Mouse (Mus musculus) ovary, adult 18-20 months (tissue): ENCODE data around the gene Strip1.

Source experiments
- DNase-seq: peaks from one replicate; pipeline ENCODE4 v3.0.0; 2022; ENCODE audit warnings: low spot score, mixed read lengths

The Strip1 gene

GRCm38 (mm10) chr3:107627641-107628040, 3.9 kb downstream of the Strip1 start:
- DNase-seq, result no peak

GRCm38 (mm10) chr3:107626751-107627150, 4.7 kb downstream of the Strip1 start:
- DNase-seq, result no peak

- DNase-seq, result no peak
Measured at GRCm38 (mm10) chr3:107625536-107625935, 6.0 kb downstream of the Strip1 start.

- DNase-seq, result no peak
Measured at GRCm38 (mm10) chr3:107624424-107624823, 7.1 kb downstream of the Strip1 start.

GRCm38 (mm10) chr3:107622537-107622936, 9.0 kb downstream of the Strip1 start:
- no peak for DNase-seq

GRCm38 (mm10) chr3:107621286-107622075, 10.0 kb downstream of the Strip1 start:
- DNase-seq, result no peak

GRCm38 (mm10) chr3:107619911-107620310, 11.6 kb downstream of the Strip1 start:
- DNase-seq, result no peak

- no peak for DNase-seq
Measured at GRCm38 (mm10) chr3:107617800-107618199, 13.7 kb downstream of the Strip1 start.

GRCm38 (mm10) chr3:107612902-107613525, 18.5 kb downstream of the Strip1 start:
- no peak for DNase-seq

GRCm38 (mm10) chr3:107611394-107611793, 20.1 kb downstream of the Strip1 start:
- DNase-seq, result no peak

GRCm38 (mm10) chr3:107609376-107609775, 22.1 kb downstream of the Strip1 start:
- DNase-seq, result no peak

GRCm38 (mm10) chr3:107608808-107609207, 22.7 kb downstream of the Strip1 start:
- DNase-seq, result no peak

GRCm38 (mm10) chr3:107607221-107607620, 24.3 kb downstream of the Strip1 start:
- no peak for DNase-seq

- no peak for DNase-seq
Measured at GRCm38 (mm10) chr3:107605304-107605703, 26.2 kb downstream of the Strip1 start.

GRCm38 (mm10) chr3:107600127-107600526, 31.4 kb downstream of the Strip1 start:
- no peak for DNase-seq

- no peak for DNase-seq
Measured at GRCm38 (mm10) chr3:107597586-107598389, 33.7 kb downstream of the Strip1 start.

GRCm38 (mm10) chr3:107597134-107597533, 34.4 kb downstream of the Strip1 start:
- no peak for DNase-seq

GRCm38 (mm10) chr3:107596559-107596958, 34.9 kb downstream of the Strip1 start:
- DNase-seq, result no peak

GRCm38 (mm10) chr3:107595938-107596461, 35.5 kb downstream of the Strip1 start:
- DNase-seq, result no peak

- DNase-seq, result no peak
Measured at GRCm38 (mm10) chr3:107595264-107595937, 36.1 kb downstream of the Strip1 start.

- no peak for DNase-seq
Measured at GRCm38 (mm10) chr3:107594662-107595263, 36.7 kb downstream of the Strip1 start, which contains the start of gene Alx3. Gene Alx3 (plus strand): TSS chr3:107595031.
